Mouse (Mus musculus) adrenal gland, postnatal 10 days (tissue): Measurements from ENCODE around the gene Mt4. TPM values are rescaled to one million over a fixed set of nuclear protein-coding genes. Genes with fewer than 3 reads are reported as not detected.
A peak's percentile ranks its signal among the peaks of the same experiment; 100 is the strongest.
"Not testable (repeated sequence)": the region's sequence is repeated elsewhere in the genome, so short reads cannot be mapped to it uniquely, and the experiment has no call there.

Experiments
- DNase-seq: peaks from one replicate; pipeline ENCODE4 v3.0.0; 2021; ENCODE audit warnings: mixed read lengths
- long read RNA-seq, 2 experiments: library from polyadenylated mRNA; stranded (forward); transcript quantifications; one replicate each; pipeline ENCODE4 v2.0.0; 2021
- total RNA-seq, 2 experiments: library from RNA; stranded (reverse); gene quantifications; 2 replicates each; pipeline ENCODE4 v1.2.3; 2021

Mt4 gene
- not detected for total RNA-seq
- long read RNA-seq, experiment 1 = 0 reads
- long read RNA-seq, experiment 2 = 0 reads

DNA sequence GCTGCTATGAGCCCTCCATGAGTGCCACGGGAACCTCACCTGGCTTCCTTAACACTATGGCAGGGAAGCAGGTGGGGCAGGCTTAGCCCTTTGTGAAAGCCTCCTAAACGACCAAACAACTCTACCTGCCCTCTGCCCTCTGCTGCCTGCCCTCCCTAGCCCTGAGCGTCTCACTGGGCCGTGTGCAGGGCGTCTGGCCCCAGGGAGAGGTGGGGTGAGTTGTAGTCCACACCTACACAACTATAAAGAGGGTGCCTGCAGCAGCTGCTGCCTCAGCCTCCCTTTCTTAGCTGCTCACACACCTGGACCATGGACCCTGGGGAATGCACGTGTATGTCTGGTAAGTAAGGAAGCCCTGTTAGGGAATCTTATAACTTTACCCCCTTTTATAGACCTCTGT lies at the start of gene Mt4:
Gene Mt4 (plus strand): TSS at position 265 of the 400 bp plus-strand sequence.
- no peak for DNase-seq

DNA sequence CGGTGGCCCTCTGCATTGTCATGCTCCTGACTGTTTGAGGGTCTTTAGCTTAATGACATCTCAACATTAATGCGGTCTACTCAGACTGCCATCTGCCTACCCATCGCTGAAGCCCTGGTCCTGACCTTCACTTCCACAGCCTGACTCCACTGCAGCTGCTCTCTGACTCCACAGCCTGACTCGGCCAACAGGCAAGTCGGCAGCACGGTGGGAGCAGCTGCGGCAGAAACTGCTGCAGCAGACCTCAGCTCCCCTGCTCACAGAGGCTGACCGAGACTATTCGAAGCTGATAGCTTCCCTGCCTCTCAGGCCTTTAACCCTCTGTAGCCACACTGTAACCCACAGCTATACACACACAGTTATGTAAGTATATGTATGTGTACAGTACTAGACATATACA lies 49.0 kb upstream of the Mt4 start:
- no peak for DNase-seq

DNA sequence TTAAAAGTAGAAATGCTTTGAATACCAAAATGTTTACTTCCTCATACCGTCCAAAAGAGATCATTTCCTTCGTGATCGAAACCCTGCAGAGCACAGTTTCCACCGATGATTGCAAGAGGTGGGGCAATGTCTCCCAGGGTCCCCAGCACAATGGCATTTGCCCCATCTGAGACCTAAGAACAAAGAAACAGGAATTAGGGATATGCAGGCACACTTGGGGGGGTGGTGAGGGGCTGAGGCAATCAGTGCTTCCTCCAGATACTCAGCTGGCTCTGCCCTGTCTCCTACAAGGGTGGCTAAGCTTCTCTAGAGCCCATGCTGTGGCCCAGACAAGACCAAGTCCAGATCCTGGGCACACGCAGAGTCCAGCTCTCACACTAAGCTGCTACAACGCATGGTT lies 47.3 kb upstream of the Mt4 start:
- no peak for DNase-seq

DNA sequence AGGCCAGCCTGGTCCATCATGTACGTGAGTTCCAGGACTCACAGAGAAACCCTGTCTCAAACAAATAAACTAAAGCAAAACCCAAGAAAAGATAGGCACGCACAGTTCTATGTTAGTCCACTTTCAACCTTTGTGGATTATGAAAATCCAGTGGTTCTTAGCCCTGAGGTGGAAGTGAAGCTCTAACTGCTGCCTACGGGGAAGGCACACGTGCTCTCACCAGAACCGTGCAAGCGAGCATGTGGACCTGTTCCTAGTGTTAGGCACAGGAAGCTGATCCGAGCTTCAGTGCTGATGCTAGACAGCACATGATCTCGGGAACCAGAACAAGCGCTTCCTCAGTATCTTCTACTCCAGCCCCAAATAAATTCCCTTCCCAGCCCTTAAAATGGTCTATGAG lies 44.1 kb upstream of the Mt4 start:
- DNase-seq = no peak

DNA sequence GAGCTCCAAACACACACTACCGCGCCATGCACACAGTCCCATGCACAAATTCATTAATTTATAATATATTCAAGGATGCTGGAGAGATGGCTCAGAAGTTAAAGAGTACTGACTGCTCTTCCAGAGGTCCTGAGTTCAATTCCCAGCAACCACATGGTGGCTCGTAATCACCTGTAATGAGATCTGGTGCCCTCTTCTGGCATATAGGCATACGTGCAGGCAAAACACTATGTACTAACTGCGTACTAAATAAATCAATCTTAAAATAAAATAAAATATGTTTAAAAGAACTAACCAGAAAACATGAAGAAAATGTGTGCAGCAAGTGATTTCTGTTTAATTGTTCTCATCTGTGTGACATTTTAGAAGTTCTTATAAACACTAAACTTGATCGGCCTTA lies 42.7 kb upstream of the Mt4 start:
- DNase-seq = no peak

DNA sequence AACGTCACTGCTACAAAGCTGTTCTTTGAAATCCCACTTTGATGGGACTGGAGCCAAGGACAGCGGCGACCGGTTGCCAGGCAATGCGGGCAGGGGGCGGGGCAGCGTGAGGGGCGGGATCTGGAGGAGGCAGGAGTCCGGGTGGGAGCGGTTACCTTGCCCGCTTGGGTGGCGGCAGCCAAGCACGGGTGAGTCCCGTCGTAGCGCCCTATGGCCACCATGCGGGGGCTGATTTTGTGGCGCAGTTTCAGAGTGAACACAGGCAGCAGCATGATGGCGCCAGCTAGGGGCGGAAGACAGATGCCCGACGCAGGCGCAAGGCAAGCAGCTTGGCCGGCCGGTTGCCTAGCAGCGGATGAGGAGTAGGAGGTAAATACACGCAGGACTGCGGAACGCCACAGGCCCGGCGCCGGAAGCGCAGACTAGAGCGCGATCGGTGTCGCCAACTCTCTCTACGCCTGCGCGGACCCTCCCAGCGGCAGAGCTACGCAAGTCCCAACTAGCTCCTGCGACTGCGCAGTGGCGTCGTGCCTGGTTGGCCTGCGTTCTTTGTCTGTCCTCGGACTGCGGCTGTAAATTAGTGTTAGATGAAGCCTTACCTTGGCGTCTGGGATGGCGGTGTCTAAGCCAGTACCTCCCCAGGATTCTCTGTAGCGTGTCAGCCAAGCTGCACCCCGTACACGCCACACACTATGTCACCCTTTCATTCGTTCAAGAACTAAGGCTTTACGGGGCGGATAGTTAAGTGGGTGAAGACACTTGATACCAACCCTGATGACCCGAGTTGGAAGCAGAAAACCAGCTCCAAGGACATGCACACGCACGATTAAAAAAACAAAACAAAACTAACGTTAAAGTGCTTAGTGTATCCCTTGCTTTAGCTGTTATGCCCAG lies 38.7 kb upstream of the Mt4 start, which contains the start of gene Bbs2:
Gene Bbs2 (minus strand): TSS at position 848 of the 894 bp plus-strand sequence.
- DNase-seq = peak; percentile 99

DNA sequence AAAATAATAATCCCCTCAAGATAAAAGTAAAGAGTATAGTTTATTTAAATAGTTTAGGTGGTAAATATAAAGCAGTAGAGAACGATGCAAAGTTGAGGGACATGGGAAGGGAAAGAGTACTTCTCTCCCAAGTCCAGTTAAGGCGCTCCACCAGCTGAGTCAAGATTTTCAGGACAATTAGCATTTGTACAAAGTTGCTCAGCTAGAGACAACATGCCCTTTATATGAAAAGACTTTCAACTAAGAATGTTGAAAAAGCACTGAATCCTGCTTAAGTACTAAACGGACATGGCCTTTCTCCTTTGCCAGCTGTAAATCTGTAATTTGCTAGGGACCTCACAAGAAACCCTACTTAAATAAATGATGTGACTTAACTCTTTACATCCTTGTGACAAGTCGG lies 38.0 kb upstream of the Mt4 start:
- no peak for DNase-seq

DNA sequence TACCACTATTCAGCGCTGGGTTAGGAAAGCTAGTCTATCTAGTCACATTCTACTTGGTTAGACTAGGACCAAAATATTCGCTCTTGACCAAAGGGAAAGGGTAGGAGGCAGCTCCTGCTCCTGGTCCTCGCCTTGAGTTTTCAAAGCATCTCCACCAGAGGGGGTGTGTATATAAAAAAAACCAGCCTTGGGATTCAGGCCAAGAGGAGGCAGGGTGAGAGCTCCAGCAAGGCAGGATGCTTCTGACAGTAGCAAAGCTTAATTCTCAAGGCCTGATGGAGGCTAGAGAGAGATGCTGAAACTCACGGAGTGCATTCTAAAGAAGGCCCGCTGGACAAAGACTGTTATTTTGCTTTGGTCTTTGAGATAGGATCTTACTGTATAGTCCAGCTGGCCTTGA lies 32.9 kb upstream of the Mt4 start:
- DNase-seq = peak; percentile 61

DNA sequence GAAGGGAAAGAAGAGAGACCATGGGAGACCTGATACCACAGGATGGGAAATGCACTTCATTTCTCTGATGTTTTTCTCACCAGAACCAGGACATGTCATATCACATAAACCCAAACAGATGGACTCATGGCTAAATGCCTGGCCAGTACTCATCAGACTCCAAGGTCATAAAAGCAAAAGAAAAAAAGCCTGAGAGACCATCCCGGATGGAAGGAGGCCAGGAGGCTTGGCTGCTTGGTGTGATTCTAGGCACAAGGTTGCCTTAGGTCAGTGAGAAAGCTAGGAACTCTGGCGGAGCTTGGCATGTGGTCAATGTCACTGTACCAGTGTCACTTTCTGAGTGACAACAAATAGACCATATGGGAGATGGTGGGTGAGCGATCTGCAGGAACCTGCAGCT lies 29.1 kb upstream of the Mt4 start:
- peak; percentile 77 for DNase-seq

DNA sequence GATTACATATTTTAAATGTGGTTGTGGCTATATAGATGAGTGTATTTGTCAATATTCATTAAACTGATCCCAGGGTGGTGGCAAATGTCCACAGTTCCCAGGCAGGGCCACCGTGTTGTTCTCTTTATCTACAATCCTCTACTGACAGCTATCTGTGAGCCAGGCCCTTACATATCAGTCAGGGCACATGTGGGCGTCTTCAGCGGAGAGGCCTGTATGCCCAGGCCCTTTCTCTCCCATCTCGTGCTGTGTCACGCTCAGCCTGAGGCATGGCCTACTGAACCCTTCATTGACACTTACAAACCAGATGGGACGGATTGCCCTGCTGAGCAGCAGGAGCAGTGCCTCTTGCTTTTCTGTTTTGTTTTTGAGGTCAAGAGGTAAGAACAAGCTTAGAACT lies 27.6 kb upstream of the Mt4 start:
- DNase-seq = no peak

DNA sequence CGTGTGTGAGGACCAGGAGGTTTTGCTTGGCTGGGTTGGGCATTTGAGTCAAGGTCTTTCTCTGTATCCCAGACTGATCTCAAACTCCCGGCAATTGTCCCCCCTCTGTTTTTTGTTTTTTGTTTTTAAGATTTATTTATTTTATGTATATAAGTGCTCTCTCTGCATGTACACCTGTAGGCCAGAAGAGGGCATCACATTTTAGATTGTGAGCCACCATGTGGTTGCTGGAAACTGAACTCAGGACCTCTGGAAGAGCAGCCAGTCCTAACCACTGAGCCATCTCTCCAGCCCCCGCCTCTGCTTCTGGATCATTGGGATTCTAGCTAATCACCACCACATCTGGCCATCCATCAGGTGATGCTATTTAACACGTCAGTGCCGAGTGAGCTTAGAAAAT lies 27.2 kb upstream of the Mt4 start:
- DNase-seq = no peak

DNA sequence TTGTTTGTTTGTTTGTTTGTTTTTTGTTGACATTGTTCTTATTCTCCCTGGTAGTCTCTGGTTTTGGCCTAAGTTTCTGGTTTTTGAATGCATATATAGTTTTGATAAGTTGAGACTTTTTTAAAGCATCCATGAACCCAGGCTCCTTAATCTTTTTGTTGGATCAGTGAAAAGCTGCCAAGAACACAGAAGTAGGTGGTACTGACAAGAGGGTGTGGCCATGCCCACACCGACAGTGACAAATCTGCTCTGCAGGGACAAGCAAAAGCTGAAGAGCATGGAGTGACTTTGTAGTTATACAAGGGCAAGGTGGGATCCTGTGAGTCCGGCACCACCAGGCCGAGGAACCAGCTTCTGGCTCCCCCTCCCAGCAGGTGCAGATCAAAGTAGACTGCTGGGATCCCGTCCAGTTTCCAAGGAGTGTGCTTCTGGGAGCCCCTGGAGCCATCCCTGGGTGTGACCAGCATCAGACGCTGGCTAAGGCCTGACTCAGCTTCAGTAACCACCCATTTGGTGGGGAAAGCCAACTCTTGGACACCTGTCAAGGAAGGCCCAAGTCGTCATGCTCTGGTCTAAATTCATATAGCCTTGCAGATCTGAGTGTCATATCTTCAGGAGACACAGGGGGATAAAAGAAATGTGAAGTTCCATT lies 26.3 kb upstream of the Mt4 start:
- no peak for DNase-seq

DNA sequence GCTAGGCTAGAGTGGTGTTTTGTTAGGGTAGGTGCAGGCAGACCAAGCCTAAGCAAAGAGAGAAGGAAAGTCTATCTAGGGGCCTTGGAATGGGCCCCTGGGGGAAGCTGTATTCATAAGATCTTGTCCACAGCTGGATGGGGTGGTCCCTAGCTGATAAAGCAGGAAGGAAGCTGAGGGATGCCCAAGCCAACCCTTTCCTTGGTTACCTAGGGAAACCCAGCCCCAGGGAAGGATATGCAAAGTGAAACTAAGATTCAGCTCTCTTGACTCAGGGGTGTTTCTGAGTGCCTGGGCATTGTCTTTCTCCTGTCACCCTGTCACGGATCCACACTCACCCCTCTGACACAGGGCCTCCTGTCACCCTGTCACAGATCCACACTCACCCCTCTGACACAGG lies 23.6 kb upstream of the Mt4 start:
- no peak for DNase-seq

DNA sequence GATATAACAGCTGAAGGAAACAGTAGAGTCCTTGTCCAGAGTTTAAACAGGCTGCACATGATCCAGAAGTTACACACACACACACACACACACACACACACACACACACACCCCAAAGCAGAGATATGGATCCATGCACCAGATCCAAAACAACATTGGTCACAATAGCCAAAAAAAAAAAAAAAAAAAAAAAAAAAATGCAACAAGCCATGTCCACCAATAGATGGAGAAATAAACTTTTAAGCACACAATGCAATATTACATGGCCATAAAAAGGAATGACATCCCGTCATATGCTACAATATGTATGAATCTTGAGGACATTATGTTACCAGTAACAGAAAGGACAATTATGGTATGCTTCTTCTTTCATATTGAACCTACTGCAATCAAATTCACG lies 23.0 kb upstream of the Mt4 start:
- DNase-seq = no peak

DNA sequence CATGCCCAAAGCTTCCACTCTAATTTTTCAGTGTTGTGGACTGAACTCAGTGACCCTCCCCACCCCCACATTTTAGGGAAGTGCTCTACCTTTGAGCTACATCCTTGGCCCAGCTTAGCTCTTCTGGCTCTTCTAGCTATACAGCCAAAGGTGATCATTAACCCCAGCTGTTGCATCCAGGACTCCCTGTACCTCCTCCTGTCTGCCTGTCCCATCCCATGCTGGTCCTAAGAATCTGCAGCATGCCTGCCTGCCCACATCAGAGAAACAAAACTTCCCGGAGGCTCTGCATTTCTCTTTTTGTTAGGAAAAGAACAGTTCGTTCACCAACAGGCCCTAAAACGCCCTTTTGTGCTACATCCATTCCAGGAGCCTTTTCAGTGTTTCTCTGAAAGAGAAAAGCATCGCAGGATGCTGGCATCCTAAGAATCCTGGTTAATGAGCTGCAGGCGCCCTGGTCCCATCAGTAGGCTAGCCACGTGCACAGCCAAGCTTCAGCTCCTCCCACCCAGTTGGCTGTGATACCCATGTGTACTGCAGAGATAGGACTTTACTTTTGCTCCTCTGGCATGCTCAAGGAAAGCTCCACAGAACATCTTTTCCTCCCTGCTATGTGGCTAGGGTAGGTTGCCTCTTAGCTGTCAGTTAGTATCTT lies 18.1 kb upstream of the Mt4 start:
- DNase-seq = no peak

DNA sequence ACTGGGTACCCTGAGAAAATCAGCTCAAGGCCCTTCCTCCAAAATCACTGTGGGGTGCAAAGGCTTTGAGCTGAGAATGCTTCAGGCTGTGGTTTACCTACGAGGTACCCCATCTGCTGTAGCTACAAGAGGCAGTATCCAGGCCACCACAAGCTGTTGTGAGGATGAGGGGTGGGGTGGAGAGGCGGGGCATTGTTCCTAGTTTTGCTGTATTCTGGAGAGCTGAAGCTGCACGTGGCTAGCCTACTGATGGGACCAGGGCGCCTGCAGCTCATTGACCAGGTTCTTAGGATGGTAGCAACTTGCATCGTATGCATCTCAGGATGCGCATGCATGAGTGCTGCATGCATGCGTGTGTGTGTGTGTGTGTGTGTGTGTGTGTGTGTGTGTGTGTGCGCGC lies 15.4 kb upstream of the Mt4 start:
- no peak for DNase-seq

DNA sequence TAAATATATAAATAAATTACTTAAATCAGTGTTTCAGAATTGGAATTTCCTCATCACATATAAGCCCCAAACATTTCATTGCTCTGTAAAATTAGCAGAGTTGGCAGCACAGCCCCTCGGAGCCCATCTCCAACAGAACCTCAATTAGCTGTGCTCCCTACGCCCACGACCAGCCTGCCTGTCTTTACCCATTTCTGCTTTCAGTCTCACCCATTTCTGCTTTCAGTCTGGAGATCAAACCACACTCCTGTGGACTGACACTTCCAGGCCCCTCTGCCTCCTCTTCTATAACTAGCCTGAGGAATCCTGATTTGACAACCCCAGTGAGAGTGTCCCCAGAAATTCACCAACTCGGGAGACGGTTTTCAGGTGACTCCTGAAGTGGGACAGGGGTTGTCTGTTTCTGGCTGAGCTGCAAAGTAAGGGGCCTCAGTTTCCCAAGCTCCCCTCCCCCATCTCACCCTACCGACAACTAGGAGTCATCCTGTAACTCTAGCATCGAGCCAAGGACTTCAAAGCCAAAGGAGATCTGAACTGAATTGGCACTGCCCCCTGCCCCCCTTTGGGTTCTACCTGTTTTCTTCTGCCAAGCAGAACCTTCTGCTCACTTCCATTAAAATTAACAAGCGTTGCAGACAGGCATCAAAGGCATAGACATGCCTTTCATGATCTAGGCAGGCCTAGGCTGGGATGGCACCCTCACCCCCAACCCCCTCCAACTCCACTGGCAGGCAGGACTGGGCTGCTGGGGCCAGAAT lies 14.1 kb upstream of the Mt4 start:
- no peak for DNase-seq

DNA sequence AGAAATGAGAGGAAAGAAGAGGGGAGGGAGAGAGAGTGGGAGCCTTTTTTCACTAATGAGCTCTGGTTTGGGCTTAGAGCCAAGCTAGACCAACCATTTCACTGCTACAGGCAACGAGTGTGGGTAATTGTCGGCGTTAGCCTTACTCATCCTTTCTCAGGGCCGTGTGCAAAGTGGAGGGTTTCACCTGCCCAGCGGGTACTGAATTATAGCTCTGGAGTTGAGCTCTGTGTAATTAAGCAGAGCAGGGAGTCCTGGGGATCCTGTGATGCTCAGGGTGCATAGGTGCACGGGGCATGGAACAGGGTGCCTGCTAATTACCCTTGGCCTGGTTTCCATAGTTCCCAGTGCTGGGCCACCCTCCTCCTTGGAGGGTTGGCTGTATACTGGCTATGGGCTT lies 9.3 kb upstream of the Mt4 start:
- DNase-seq = no peak

DNA sequence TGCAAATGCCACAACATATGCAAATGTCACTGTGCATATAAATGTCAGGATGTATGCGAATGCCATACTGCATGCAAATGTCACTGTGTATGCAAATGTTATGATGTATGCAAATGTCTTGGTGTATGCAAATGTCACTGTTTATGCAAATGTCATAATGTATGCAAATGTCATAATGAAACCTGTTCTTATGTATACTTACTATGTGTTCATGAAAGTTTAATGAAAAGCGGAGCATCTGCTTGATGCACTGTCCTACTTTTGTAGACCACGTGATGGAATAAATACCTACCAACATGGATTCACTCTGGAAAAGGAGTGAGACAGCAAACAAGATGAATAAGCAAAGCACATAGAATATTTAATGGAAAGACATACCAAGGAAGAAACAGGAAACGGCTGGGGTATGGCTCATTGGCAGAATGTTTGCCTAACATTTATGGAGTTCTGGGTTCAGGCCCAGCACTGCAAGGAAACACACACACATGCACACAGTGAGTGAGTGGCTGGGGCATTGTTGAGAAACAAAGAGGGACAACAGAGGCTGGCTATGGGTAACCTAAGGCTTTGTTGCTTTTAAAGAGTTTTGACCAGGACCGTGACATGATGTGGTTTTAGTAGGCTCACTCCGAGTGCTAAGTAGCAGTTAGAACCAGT lies 7.7 kb upstream of the Mt4 start:
- no peak for DNase-seq

DNA sequence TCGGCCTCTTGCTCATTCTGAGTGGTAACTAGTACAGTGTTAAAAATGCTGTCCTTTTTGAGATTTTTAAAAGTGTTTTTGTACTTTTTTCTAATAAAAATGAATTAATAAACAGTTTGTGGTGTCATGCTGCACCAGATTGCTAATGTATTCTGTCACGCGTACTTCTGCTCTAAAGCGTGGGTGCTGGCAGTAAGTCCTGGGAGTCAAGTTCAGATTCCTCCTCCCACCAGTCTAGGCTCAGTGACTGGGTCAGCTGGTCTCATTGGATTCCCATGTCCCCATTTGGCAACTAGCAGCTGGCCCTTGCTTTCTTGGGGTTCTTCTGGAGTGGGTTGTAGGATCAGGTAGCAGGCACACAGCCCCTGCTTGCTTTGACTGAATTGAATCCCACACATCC lies 6.9 kb upstream of the Mt4 start:
- no peak for DNase-seq

DNA sequence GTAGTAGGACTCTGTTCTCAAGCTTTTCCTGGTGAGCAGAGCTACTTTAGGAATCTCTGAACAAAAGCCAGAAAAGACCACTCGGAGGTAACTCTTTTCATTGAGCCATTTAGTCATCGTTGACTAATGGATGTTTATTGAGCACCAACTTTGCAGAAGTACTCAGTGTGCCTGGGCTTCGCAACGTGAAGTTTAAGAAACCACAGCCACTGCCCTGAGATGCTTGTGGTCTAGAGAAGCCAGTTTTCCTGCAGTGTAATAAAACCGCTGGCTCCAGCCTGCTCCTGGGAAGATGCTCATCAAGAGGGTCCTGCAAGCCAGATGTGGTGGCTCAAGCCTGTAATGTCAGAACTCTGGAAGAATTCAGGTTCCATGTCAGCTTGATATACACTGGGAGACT lies 4.9 kb upstream of the Mt4 start:
- DNase-seq = no peak

DNA sequence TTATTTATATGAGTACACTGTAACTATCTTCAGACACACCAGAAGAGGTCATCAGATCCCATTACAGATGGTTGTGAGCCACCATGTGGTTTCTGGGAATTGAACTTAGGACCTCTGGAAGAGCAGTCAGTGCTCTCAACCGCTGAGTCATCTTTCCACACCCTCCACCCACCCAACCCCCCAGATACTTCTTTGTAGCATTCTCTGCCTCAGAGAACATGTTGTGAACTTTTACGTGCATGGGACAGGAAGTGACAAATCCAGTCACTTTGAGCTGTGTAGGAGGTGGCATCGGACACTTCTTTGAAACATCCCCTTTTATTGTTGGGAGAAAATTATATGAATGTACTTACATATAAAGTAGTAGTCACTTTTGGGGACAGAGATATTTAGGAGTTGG lies 2.4 kb upstream of the Mt4 start:
- not testable (repeated sequence) for DNase-seq
